ENCODE assay signal across 26 mouse cellular contexts in the genomic region with DNA sequence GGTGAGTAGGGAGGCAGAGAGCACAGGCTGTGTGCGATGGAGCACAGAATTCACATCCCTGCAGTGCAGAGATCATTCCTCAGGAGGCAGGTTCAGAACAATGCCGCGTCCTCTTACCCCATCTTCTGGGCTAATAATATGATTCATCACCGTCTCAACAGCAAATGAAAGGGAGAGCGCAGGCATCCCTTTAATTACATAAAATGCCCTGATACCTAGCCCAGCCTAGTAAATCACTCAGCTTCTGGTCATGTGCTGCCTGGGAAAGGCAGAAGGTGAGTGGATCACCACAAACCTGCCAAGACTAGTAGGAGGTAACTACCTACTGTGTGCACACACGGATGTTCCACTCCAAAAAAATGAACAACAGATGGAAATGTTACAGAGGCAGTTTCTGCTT. TPM values are rescaled to one million over a fixed set of nuclear protein-coding genes. Genes with fewer than 3 reads are reported as not detected.
DNase-seq lines count a peak whose midpoint lies in the region; ATAC-seq and TF ChIP-seq lines count a peak whose summit lies in the region.
"Had no signal": no experiment of that assay in that cellular context is flagged by ENCODE, and none has a peak within 500 bp of the region (broad histone marks: within the 10 kb centered on the region; RNA-seq: fewer than 3 reads in every experiment).

No protein-coding gene starts in this region.

- no peaks in the 10 kb centered on the region for H3K4me1 ChIP-seq in kidney, postnatal 0 days (replicated peaks; ENCODE audit: insufficient read depth, low read length)
- H3K4me1 ChIP-seq: embryonic facial prominence, embryonic 13.5 days; embryonic facial prominence, embryonic 15.5 days; forebrain, embryonic 10.5 days; forebrain, embryonic 12.5 days had no signal

- no peak for ATAC-seq in kidney, postnatal 0 days (replicated peaks; ENCODE audit: low FRiP score, low read depth)
- ATAC-seq: activated CD4-positive, CD25-positive, alpha-beta regulatory T cell, adult 4 months; forebrain, embryonic 14.5 days; forebrain, embryonic 16.5 days; Patski had no signal

- no peak for TF ChIP-seq CTCF in kidney, postnatal 0 days (IDR thresholded peaks at IDR 0.05; ENCODE audit: low read depth)

- no peaks in the 10 kb centered on the region for H3K9me3 ChIP-seq in kidney, postnatal 0 days (replicated peaks; ENCODE audit: low read length)
- H3K9me3 ChIP-seq: embryonic facial prominence, embryonic 13.5 days; embryonic facial prominence, embryonic 15.5 days; forebrain, embryonic 10.5 days; forebrain, embryonic 12.5 days had no signal

- no peak overlapping the region for H3K27ac ChIP-seq in kidney, postnatal 0 days
- H3K27ac ChIP-seq: embryonic facial prominence, embryonic 13.5 days; embryonic facial prominence, embryonic 15.5 days; forebrain, embryonic 10.5 days; forebrain, embryonic 12.5 days had no signal

- WGBS in kidney, postnatal 0 days = 42% methylated on average over 6 of the region's 6 CpGs

- H3K9ac ChIP-seq in kidney, postnatal 0 days (ENCODE audit: low read depth, low read length) = no peak overlapping the region
- H3K9ac ChIP-seq: embryonic facial prominence, embryonic 13.5 days; embryonic facial prominence, embryonic 15.5 days; forebrain, embryonic 12.5 days had no signal

- no peaks in the 10 kb centered on the region for H3K36me3 ChIP-seq in kidney, postnatal 0 days (ENCODE audit: insufficient read depth, low read length)
- H3K36me3 ChIP-seq: embryonic facial prominence, embryonic 13.5 days; embryonic facial prominence, embryonic 15.5 days; forebrain, embryonic 10.5 days; forebrain, embryonic 12.5 days had no signal

- no peak overlapping the region for H3K4me3 ChIP-seq in kidney, postnatal 0 days (replicated peaks; ENCODE audit: low read depth, low read length)
- H3K4me3 ChIP-seq: embryonic facial prominence, embryonic 13.5 days; embryonic facial prominence, embryonic 15.5 days; erythroblast, embryonic 14.5 days; forebrain, embryonic 10.5 days; forebrain, embryonic 12.5 days had no signal

- DNase-seq in kidney, postnatal 0 days (ENCODE audit: low spot score) = peak; percentile 16
- no peak for DNase-seq in kidney, adult 18-20 months
- DNase-seq in MN1 (ENCODE audit: low spot score) = peak; percentile 62
- DNase-seq in brain, adult 2 months (ENCODE audit: low read depth, low spot score) = peak; percentile 33
- no peak for DNase-seq in thymus, postnatal 4 days
- DNase-seq: adrenal gland, adult 8-10 months; adrenal gland, postnatal 14 days; adrenal gland, postnatal 36 days; cerebellum, adult 11 months; cerebellum, adult 18-20 months; cerebellum, adult 8-10 months; cerebellum, adult 9-11 months; cerebellum, postnatal 36 days; embryo, embryonic 11 days had no signal

- no peak overlapping the region for H3K4me2 ChIP-seq in kidney, postnatal 0 days (ENCODE audit: low read length)
- H3K4me2 ChIP-seq: embryonic facial prominence, embryonic 13.5 days; embryonic facial prominence, embryonic 15.5 days; forebrain, embryonic 12.5 days had no signal

- H3K27me3 ChIP-seq in kidney, postnatal 0 days (ENCODE audit: insufficient read depth, low read length) = no peaks in the 10 kb centered on the region
- H3K27me3 ChIP-seq: embryonic facial prominence, embryonic 13.5 days; embryonic facial prominence, embryonic 15.5 days; forebrain, embryonic 12.5 days had no signal

RNA-seq across cellular contexts. Expression of a gene that starts 57.0 kb away (rescaled TPM):
- not detected in 2 replicates for polyA plus RNA-seq in kidney, postnatal 0 days (2015; fragmentation: Nextera tagmentation; extraction: Ambion mirVana)
- polyA plus RNA-seq: activated CD4-positive, CD25-positive, alpha-beta regulatory T cell, adult 4 months; brain, embryonic 14.5 days; C2C12; embryonic facial prominence, embryonic 11.5 days; embryonic facial prominence, embryonic 15.5 days; erythroblast, embryonic 14.5 days; forebrain, embryonic 10.5 days; forebrain, embryonic 12.5 days; forebrain, embryonic 14.5 days; forebrain, embryonic 16.5 days; Patski had no signal

Comparison
In these comparisons a context has a peak if more than half of its experiments do, and no peak if none do; other contexts are left out.
1. DNase-seq: peak in kidney, postnatal 0 days (single experiment), MN1 (single experiment) and brain, adult 2 months (single experiment); none in kidney, adult 18-20 months (single experiment) and thymus, postnatal 4 days (single experiment).